Mouse (Mus musculus) liver, adult 2 months (tissue): Measurements from ENCODE around the gene Msx3. TPM values are rescaled to one million over a fixed set of nuclear protein-coding genes. Genes with fewer than 3 reads are reported as not detected.

ENCODE experiments used
- DNase-seq: peaks from one replicate; pipeline ENCODE4 v3.0.0-alpha.2; 2011; ENCODE audit warnings: low read depth, low spot score; ENCODE audit errors: extremely low read depth
- H3K27ac ChIP-seq: fragments of 200-500 bp; replicated peaks from 2 replicates; pipeline ENCODE4 v1.5.1; 2012; ENCODE audit warnings: low read depth, mild to moderate bottlenecking, control low read depth, inconsistent platforms, low read length; ENCODE audit not compliant: insufficient read depth
- H3K27me3 ChIP-seq: fragments of 200-500 bp; 2 replicates; pipeline ENCODE4 v1.6.1; 2012; ENCODE audit warnings: mild to moderate bottlenecking, moderate library complexity, low read length, inconsistent platforms; ENCODE audit not compliant: control insufficient read depth, insufficient read depth
- H3K36me3 ChIP-seq: fragments of 200-500 bp; 2 replicates; pipeline ENCODE4 v1.6.1; 2012; ENCODE audit warnings: low read length, inconsistent platforms; ENCODE audit not compliant: control insufficient read depth, insufficient read depth
- H3K4me1 ChIP-seq: fragments of 200-500 bp; 2 replicates; pipeline ENCODE4 v1.6.1; 2011; ENCODE audit warnings: low read length; ENCODE audit not compliant: control insufficient read depth, insufficient read depth
- H3K4me3 ChIP-seq: fragments of 200-500 bp; 2 replicates; pipeline ENCODE4 v1.5.1; 2011; ENCODE audit warnings: low read depth, mild to moderate bottlenecking, control low read depth, low read length, moderate library complexity; ENCODE audit not compliant: insufficient read depth
- H3K79me2 ChIP-seq: fragments of 200-500 bp; 2 replicates; pipeline ENCODE4 v1.6.1; 2012; ENCODE audit warnings: inconsistent platforms, mild to moderate bottlenecking, low read length, moderate library complexity; ENCODE audit not compliant: control insufficient read depth, insufficient read depth
- H3K9ac ChIP-seq: fragments of 200-500 bp; 2 replicates; pipeline ENCODE4 v1.6.1; 2012; ENCODE audit warnings: low read depth, mild to moderate bottlenecking, control low read depth, inconsistent platforms, low read length
- CTCF ChIP-seq: fragments of 200-500 bp; IDR thresholded peaks from 2 replicates; pipeline ENCODE4 v1.5.1; 2011; ENCODE audit warnings: low read depth, low read length, control low read depth
- POLR2A ChIP-seq: fragments of 200-500 bp; IDR thresholded peaks from 2 replicates; pipeline ENCODE4 v1.6.1; 2011; ENCODE audit warnings: low read length, control low read depth; ENCODE audit not compliant: insufficient read depth; ENCODE audit errors: extremely low read depth
- WGBS: fragments of 180-500 bp; shearing (Covaris S2); methylation state at CpG from one replicate; pipeline ENCODE4 v1.1.7; 2018; 5-methylcytosine and 5-hydroxymethylcytosine counted together
- polyA plus RNA-seq: library from polyadenylated mRNA; depleted of rRNA; stranded (reverse); fragments of >200 nt; gene quantifications from 2 replicates; pipeline ENCODE4 v1.2.3, GENCODE M21; 2012
- total RNA-seq: library from RNA; depleted of rRNA; stranded (reverse); fragments of >200 nt; gene quantifications from 2 replicates; pipeline ENCODE4 v1.2.3, GENCODE M21; 2014

Gene Msx3
- total and polyA plus RNA-seq, 2 experiments = not detected

GRCm38 (mm10) chr7:140054124-140054523 lies 5.2 kb upstream of the Msx3 start:
- H3K4me3 ChIP-seq = no peak overlapping the region
- H3K79me2 ChIP-seq = no peaks in the 10 kb centered on the region
- no peaks in the 10 kb centered on the region for H3K36me3 ChIP-seq
- H3K9ac ChIP-seq = no peak overlapping the region
- WGBS = 81% methylated on average over 4 of the region's 4 CpGs
- H3K4me1 ChIP-seq = peaks cover 5% of the 10 kb centered on the region
- no peak overlapping the region for H3K27ac ChIP-seq
- TF ChIP-seq CTCF (no peak), POLR2A (no peak)
- peaks cover 7% of the 10 kb centered on the region; the same call in 1 of the 2 replicates for H3K27me3 ChIP-seq
- DNase-seq = no peak

- peak; percentile 24 for DNase-seq
These were observed 313 bp upstream of the Msx3 start for GRCm38 (mm10) chr7:140049115-140049689.

GRCm38 (mm10) chr7:140047811-140048311 lies 1.0 kb downstream of the Msx3 start:
- TF ChIP-seq CTCF (no peak), POLR2A (no peak)
- WGBS = 2% methylated on average over 33 of the region's 33 CpGs
- Histone ChIP-seq H3K27me3 (peaks cover 24% of the 10 kb centered on the region), H3K27ac (no peak overlapping the region), H3K9ac (no peak overlapping the region), H3K4me1 (peaks cover 14% of the 10 kb centered on the region), H3K36me3 (no peaks in the 10 kb centered on the region), H3K4me3 (peak overlapping the region; percentile 25; the same call in 1 of the 2 replicates), H3K79me2 (no peaks in the 10 kb centered on the region)
- no peak for DNase-seq

More at GRCm38 (mm10) chr7:140049115-140049689, 313 bp upstream of the Msx3 start:
- Histone ChIP-seq H3K27me3 (peaks cover 24% of the 10 kb centered on the region), H3K79me2 (no peaks in the 10 kb centered on the region), H3K4me1 (peaks cover 14% of the 10 kb centered on the region), H3K36me3 (no peaks in the 10 kb centered on the region), H3K4me3 (peak overlapping the region; percentile 22; the same call in 1 of the 2 replicates), H3K27ac (no peak overlapping the region), H3K9ac (no peak overlapping the region)
- TF ChIP-seq CTCF = no peak
- TF ChIP-seq POLR2A = no peak
- under 1% methylated on average over 34 of the region's 34 CpGs for WGBS

GRCm38 (mm10) chr7:140045546-140045945 lies 3.3 kb downstream of the Msx3 start:
- 78% methylated on average over 4 of the region's 4 CpGs for WGBS
- H3K4me3 ChIP-seq = no peak overlapping the region
- H3K36me3 ChIP-seq = no peaks in the 10 kb centered on the region
- DNase-seq = no peak
- peaks cover 24% of the 10 kb centered on the region for H3K27me3 ChIP-seq
- no peak overlapping the region for H3K27ac ChIP-seq
- TF ChIP-seq CTCF (no peak), POLR2A (no peak)
- H3K9ac ChIP-seq = no peak overlapping the region
- H3K79me2 ChIP-seq = no peaks in the 10 kb centered on the region
- peaks cover 14% of the 10 kb centered on the region for H3K4me1 ChIP-seq

GRCm38 (mm10) chr7:140042728-140043127 lies 6.2 kb downstream of the Msx3 start:
- WGBS = 51% methylated on average over 3 of the region's 3 CpGs
- DNase-seq = no peak

GRCm38 (mm10) chr7:140037171-140037555 lies 11.7 kb downstream of the Msx3 start:
- 62% methylated on average over 3 of the region's 3 CpGs for WGBS
- Histone ChIP-seq H3K79me2 (no peaks in the 10 kb centered on the region), H3K4me3 (no peak overlapping the region), H3K36me3 (no peaks in the 10 kb centered on the region), H3K27ac (no peak overlapping the region), H3K9ac (no peak overlapping the region), H3K4me1 (peaks cover 10% of the 10 kb centered on the region), H3K27me3 (no peaks in the 10 kb centered on the region)
- TF ChIP-seq CTCF (no peak), POLR2A (no peak)
- no peak for DNase-seq

More at GRCm38 (mm10) chr7:140042728-140043127, 6.2 kb downstream of the Msx3 start:
- H3K27me3 ChIP-seq = peaks cover 7% of the 10 kb centered on the region
- H3K36me3 ChIP-seq = no peaks in the 10 kb centered on the region
- TF ChIP-seq POLR2A = no peak
- H3K9ac ChIP-seq = no peak overlapping the region
- no peaks in the 10 kb centered on the region for H3K4me1 ChIP-seq
- no peak overlapping the region for H3K27ac ChIP-seq
- no peak overlapping the region for H3K4me3 ChIP-seq
- no peaks in the 10 kb centered on the region for H3K79me2 ChIP-seq
